Mouse (Mus musculus) liver, adult 2 months (tissue): ENCODE data around the gene Arnt2.

Experiments
- CTCF ChIP-seq: fragments of 200-500 bp; IDR thresholded peaks from 2 replicates; pipeline ENCODE4 v1.5.1; 2011; ENCODE audit warnings: low read depth, low read length, control low read depth
- POLR2A ChIP-seq: fragments of 200-500 bp; IDR thresholded peaks from 2 replicates; pipeline ENCODE4 v1.6.1; 2011; ENCODE audit warnings: low read length, control low read depth; ENCODE audit not compliant: insufficient read depth; ENCODE audit errors: extremely low read depth

- TF ChIP-seq POLR2A (no peak), CTCF (no peak)
Observed at GRCm38 (mm10) chr7:84362711-84363110, 47.3 kb downstream of the Arnt2 start.
